Mouse (Mus musculus) liver, postnatal 0 days (tissue): ENCODE measurements at regions not wholly inside any gene's neighbourhood (a gene's known extent, or its start where the extent isn't known, plus 50 kb on each side); places are given as distances from the start of the nearest gene placed in this dataset.

Source experiments
- CTCF ChIP-seq: sonication (generic); IDR thresholded peaks from 2 replicates; pipeline ENCODE4 v1.5.1; 2016; ENCODE audit warnings: antibody characterized with exemption, low read depth
- EP300 ChIP-seq: IDR thresholded peaks from 2 replicates; pipeline ENCODE4 v1.6.1; 2016; ENCODE audit warnings: antibody characterized with exemption, low read depth, mild to moderate bottlenecking

GRCm38 (mm10) chr14:47867017-47867416 is 218.8 kb downstream of the Ktn1 start:
- TF ChIP-seq CTCF (no peak), EP300 (no peak)
